Mouse (Mus musculus): ENCODE measurements around the gene Tifab.

The Tifab gene

DNA sequence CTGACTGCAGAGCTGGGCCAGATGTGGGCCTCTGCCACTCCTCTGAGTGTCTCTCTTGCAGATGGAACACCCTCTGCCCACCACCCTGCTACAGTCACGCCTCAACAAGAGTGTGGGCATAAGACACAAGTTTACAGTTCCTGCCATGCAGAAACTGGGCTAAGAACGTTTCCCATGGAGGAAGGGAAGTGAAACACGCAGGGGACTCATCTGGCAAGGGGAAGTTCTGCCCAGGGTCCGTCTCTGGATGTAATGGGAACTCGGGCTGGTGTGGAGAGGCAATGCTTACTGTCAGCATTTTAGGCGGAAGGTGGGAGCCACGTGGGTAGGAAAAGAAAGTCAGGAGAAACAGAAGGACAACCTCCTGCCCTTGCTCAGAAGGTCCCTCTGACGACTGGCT lies 2.7 kb upstream of the Tifab start:
- in situ Hi-C loops (cut with MboI; ENCODE audit: low sequenced_read_pairs) = no loop called here

DNA sequence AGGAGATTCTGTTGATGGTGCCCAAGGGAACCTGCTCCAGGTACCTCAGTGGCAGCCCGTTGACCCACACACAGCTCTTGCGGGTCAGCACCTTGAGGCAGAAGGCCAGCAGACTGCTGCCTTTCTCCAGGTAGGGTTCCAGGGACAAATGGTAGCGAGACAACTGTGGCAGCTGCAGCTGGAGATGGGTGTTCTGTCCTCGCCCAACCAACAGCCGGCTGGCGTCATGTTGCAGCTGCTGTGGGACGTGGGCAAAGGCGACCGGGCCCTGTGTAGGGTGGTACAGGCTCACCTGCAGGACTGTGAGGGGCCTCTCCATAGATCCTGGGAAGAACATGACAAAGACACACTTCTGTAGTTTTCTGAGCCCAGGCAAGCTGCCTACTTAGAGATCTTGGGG lies 2.4 kb downstream of the Tifab start:
- in situ Hi-C loops (cut with MboI; ENCODE audit: low sequenced_read_pairs) = no loop called here

DNA sequence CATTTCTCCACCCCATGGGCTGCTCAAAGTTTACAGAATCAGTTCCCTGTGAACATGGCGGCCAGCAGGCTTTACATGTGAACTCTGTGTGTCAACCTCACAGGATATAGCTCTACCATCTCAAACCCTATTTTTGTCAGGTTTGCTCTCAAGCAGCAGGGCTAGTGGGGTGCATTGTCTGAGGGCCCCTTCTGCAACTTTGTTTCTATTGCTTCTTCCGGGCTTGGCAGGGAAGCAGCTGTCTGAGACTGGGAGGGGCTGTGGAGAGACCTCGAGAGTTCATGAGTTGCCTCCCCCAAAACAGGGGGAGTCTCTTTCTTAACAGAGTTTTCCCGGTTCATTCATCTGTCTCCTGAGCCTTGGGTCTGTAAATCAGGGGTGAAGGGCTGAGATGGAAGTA lies 2.8 kb downstream of the Tifab start:
- in situ Hi-C loops (cut with MboI; ENCODE audit: low sequenced_read_pairs) = no loop called here

DNA sequence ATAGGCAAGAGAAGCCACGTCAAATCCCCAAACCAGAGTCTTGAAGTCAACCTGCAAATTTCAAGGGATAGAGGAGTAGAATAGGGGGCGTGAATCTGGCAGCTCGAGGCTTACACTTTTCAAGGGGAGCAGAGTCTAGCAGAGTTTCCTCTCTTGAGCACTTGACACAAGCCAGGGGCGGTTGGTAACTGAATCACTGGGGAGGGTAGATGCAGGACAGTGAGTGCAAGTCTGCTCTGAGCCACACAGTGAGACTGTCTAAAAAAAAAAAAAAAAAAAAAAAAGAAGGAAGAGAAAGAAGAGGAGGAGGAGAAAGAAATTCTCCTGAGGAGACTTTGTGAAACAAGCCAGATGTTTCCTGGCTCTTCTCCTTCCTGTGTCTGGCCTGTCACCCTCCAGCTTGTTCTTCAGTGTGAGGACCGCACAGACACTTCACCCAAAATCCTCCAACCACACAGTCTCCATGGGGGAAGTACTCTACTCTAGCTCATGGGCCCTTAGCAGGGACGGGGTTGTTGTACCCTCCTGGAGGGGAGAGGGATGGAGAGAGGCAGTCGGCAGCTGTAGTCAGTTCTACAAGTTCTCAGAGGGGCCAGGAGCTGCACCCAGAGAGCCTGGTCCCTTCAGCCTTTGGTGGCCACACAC lies 5.7 kb downstream of the Tifab start:
- in situ Hi-C loops (cut with MboI; ENCODE audit: low sequenced_read_pairs) = no loop called here

DNA sequence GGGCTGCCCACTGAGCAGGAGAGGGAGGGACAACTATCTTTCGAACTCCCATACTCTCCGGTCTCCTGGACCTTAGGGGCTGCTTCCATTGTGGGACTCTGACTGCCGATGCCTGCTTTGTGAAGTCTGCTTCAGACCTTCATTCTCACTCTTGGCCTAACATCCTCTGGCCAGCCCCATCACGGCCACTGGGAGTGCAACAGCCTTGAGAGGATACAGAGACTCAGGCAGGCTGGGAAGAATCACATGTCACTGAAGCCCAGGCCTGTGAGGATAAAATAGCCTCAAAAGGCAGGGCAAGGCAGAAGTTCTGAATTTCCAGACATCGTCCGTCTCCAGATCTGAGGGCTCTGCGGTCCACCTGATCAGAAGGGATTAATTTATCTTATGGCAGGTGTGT lies 6.6 kb downstream of the Tifab start:
- in situ Hi-C loops (cut with MboI; ENCODE audit: low sequenced_read_pairs) = no loop called here

DNA sequence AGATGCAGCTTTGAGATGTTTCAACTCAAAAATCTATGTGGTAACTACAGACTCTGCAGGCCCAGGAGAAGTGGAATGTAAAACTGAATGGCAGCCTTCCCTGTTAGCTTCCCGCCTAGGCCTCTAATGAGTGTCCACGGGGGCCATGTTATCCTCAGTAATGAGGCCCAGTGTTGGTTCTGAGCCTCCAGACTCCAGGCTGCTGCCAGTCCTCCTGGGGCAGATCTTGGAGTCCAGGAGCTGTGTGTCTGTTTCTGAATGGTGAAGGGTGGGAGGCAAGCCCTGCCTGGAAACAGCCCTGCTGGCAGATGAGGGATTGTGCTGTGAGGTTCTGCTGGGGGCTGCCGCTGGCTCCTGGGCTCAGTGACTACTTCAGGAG lies 10.3 kb downstream of the Tifab start:
- in situ Hi-C loops (cut with MboI; ENCODE audit: low sequenced_read_pairs) = no loop called here

DNA sequence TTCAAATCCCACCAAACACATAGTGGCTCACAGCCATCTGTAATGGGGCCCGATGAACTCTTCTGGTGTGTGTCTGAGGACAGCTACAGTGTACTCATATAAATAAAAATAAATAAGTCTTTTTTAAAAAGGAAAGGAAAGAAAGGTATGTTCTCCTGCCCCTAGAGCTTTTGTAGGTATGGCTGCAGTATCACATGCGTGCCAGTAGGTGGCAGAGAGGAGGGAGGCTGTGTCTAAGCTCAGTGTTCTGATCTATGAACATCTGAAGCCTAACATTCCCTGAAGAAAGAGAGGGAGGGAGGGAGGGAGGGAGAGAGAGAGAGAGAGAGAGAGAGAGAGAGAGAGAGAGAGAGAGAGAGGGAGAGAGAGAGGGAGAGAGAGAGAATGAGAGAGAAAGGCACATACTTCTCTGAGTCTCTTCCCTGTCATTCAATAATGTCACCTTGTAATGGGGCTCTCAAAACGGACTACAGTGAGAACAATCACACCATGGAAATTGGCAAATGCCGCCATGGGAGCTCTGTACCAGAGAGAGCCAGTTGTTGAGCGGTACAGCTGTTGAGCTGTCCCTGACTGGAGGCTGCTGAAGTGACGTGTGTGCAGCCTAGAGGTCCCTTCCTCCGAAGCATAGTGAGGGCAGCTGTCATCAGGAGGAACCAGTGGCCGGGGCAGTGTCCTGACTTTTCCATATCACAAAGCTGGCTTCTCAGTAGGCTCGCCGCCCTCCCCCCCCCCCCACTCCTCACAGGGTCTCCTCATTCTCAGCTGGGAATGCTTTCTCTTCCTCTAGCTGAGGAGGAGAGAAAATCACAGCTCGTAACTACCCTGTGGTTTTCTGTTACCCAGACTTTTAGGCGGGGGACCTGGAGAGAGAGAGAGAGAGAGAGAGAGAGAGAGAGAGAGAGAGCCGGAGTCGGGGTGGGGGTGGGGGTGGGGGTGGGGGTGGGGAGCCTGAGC lies 11.0 kb downstream of the Tifab start:
- in situ Hi-C loops (cut with MboI; ENCODE audit: low sequenced_read_pairs) = no loop called here

DNA sequence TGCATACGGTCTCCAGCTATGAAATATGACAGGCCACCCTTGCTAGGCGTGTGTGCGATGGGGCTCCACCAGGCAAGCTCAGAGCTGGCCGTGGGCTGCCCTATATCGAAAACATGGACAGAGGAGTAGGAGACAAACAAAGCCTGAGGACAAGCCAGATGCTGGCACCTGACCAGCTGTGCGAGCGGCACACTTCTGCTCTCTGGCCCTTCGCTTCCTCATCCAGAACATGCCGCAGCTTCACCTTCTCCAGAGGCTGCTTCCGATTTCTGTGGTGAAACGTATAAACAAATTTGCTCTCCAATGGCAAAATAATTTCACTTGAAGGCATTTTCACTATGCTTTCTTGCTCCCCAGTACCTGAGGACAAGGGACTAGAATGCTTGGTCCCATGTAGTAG lies 13.1 kb downstream of the Tifab start:
- in situ Hi-C loops (cut with MboI; ENCODE audit: low sequenced_read_pairs) = no loop called here

DNA sequence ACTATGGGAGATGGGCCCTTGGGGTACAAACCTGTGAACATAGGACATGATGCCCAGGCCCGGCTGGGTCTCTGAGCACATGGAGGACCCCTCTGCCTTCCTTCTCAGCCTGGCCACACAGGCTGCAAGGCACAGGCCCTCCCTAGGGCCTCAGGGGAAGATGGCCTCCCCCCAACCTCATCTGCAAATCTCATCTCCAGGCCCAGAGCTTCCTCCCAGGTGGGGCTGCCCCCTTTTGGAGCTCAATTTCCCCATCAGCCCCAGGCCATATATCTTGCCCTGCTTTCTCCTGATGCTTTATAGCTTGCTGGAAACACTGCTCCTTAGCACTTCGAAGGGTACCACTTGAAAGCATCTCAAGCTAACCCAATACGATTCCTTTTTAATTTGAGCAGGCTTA lies 14.3 kb downstream of the Tifab start:
- in situ Hi-C loops (cut with MboI; ENCODE audit: low sequenced_read_pairs) = no loop called here

DNA sequence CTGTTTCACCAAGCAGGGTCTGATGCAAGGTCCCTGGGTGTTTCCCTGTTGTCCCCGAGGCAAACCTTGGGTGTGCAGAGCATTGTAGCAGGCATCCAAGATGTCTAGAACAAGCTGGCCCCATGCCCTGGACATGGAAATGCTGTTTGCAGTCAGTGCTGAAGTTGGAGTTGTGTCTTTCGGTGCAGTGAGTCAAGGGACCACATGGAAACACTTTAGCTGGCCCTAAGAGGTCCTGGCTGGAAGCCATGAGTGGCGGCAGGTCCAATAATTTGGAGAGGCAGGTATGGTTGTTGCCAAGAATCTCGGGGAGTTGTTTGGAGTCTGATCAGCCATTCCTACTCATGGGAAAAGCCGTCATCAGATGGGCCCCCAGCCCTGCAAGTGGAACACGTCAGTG lies 14.9 kb downstream of the Tifab start:
- in situ Hi-C loops (cut with MboI; ENCODE audit: low sequenced_read_pairs) = no loop called here

DNA sequence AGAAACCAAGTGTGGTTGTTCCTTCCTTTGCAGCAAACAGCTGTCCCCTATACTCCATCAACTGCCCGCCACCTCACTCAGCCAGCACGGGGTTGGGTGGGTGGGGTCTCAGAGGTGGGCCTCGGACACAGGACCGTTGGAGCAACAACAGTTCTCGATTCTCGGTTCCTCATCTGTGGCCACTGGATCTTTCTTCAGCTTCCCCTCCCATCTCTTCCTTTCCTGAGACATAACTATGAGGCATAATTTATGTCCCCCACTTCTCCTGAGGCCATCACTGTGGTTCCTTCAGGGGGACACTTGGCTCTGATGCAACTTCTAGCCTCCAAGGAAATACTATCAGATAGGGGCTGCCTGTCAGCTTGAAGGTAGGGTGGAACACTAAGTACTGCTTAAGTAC lies 15.8 kb downstream of the Tifab start:
- in situ Hi-C loops (cut with MboI; ENCODE audit: low sequenced_read_pairs) = no loop called here

DNA sequence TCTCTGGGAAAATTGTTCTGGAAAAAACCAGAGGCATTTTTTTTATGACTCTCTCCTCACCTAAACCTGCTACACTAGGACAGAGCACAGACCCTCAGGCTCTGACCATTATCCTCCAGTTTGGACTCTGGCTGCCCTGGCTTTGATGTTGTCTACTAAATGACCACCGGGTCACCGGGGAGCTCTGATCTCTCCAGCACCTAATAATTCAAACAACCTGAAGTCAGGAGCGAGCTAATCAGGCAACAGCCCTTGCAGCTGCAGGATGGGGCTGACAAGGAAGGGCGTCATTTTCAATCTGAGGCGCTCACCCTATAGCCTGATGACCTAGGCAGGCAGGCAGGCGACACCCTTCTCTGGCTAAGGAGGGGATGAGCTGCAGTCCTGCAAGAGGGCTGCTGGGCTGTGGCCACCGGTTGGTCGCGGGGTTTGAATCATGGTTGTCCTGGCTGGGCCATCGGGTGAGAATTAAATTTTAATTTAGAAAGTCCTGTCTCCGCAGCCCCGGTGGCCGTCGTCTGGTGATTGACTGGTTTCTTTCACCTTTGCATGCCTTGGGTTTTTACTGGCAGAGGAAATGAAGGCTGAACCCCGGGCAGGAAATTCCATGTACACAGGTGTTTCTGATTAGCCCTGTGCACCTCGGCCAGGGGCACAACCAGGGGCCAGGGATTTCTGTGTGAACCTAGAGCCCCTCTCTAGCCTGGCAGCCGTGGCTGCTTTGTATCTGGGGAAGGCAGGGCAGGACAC lies 18.9 kb downstream of the Tifab start:
- in situ Hi-C loops (cut with MboI; ENCODE audit: low sequenced_read_pairs) = no loop called here

DNA sequence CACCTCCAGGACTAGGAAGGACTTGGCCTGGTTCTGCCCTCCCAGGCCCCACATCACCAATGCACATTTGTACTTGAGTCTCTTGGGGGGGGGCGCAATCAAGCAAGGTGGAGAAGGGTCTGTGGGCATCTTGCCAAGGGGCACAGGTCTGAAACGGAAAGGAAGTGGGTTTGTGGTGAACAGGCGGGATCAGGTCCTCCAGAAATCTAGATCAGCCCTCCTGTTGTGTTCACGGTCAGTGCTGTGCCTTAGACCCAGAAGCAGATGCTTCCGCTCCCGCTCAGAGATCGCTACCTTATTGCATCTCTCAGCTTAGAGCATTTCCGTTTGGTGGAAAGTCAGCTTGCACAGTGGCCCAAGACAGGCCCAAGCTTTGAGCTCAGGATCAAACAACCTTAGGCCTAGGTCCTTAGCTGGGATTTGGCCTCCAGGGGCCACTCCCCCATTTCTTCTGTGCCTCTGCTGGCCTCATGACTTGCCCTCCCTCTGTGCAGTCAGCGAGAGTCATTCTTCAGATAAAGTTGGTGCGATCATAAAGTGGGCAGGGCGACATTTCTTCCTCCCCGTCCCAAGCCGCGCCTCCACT lies 19.6 kb downstream of the Tifab start:
- in situ Hi-C loops (cut with MboI; ENCODE audit: low sequenced_read_pairs) = no loop called here

DNA sequence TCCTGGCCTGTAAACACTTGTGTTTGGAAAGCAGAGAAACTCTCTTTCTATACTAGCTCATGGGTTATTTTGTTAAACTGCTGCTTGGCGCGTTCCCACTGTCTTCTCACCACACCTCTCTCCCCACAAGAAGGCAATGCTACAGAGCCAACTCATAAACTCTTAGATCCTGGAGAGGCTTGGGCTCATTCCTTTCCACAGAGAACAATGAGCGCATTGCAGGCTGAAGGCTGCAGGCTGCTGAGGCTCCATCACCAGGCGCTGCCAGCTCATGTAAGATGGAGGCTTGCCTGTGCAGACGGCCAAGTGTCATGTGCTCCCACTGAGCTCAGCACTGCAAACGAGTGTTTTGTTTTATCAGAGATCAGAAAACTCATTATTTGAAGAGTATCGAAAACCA lies 23.0 kb downstream of the Tifab start:
- in situ Hi-C loops (cut with MboI; ENCODE audit: low sequenced_read_pairs) = no loop called here

DNA sequence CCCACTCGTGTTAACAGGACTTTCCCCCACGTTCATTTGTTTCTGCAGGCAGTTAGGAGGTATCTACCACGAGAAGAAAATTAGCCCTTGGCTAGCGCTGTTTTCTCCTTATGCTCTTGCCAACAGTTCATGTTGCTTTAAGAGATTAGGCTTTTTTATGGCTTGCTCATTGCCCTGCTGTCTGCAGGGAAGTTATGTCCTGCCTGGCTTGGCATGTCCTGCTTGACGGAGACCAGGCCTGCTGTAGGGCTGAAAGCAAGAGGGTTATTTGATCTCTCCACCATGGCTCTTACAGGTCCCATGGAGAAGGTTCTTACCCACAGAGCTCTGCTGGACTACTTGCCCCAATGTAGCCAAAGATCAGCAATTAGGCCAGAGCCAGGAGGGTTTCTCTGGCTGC lies 23.6 kb downstream of the Tifab start:
- in situ Hi-C loops (cut with MboI; ENCODE audit: low sequenced_read_pairs) = no loop called here

DNA sequence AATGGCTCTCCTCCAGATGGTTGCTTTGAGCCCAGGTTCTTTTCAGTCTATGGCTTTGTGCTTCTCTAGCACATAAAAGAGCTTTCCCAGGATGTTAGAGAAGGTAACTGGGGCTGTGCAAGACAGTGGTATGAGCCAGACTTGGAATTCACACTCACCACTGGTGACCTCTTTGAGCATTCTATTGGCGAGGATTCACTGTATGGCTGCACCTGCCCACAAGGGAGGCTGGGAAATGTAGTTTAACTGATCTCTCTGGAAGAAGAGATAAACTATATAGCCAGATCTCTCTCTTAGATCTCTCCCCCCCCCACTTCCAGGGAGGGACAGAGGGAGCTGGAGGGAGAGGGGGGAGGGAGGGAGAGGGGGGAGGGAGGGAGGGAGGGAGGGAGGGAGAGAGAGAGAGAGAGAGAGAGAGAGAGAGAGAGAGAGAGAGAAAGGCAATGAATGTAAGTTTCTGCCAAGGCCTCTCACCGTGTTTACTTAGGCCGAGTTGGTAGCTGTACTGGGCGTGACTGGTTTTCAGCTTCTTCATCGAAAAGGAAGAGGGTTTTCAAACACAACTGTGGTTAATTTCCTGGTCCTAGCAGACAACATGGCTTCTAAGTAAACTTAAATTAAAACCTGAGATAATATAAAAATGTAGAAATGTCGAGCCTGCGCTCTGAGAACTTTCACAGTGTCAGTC lies 25.8 kb downstream of the Tifab start:
- in situ Hi-C loops (cut with MboI; ENCODE audit: low sequenced_read_pairs) = no loop called here

DNA sequence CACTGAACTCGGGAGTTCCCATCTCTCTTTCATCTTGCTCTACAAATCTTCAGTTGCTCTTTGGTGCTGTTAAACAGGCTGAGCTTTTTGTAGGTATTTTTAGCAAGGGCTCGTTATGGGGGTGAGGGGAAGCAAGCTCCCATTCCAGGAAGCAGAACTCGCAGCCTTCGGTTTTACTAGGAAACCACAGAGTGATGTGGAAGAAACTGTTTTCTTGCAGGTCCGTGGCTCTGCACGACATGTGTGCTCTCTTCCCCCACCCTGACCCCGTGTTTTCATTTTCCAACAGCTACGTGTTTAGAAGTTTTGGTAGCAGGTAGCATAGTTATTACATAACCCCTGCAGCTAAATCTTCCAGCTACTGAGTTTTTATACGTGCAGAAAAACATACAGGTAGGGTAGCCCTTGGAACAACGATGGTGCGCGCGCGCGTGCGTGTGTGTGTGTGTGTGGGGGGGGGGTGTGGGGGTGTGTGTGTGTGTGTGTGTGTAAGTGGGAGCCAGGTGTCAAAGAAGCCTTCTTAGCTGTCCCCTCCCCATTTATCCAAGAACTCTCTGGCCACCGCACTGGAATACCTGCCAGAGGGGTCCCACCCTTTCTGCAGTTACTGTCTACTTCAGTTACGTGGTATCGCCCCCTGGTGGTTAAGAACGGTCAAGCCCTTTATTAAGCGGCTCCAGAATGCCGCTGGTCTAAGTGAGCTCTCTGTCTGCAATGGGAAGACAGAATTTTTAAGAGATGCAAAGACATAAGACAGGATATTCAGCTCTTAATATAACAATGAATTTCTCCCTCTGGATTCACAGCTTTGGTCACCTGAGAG lies 27.1 kb downstream of the Tifab start:
- in situ Hi-C loops (cut with MboI; ENCODE audit: low sequenced_read_pairs) = no loop called here

DNA sequence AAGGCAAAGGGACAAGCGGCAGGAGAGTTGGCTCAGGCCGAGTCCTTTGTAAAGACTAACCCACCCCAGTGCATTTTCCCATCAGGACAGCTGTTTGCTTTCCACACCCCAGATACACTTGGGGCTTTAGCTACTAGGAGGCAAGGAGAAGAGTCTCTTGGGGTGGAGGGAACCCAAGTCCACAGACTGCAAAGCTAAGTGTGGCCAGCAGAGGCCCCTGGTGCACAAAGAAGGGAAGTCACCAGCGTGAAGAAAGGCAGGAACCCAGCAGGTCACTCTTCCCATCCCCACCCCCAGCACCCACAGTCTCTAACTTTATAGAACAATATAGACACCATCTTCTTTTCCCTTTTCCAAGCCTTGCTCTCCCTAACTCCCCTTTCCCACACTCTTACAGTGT lies 33.2 kb downstream of the Tifab start:
- in situ Hi-C loops (cut with MboI; ENCODE audit: low sequenced_read_pairs) = no loop called here

DNA sequence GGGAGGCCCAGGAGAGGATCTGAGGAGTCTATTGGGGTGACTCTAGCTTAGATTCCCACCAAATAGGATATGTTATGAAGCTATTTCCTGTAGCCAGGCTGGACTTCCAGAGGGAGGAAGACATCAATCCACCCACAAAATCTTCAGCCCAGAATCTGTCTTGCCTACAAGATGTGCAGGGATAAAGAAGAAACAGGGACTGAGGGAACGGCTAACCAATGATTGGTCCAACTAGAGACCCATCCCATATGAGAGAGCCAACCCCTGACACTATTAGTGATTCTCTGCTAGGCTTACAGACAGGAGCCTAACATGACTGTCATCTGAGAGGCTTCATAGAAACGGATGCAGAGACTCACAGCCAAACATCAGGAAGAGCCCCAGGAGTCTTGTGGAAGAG lies 34.7 kb downstream of the Tifab start:
- in situ Hi-C loops (cut with MboI; ENCODE audit: low sequenced_read_pairs) = no loop called here

DNA sequence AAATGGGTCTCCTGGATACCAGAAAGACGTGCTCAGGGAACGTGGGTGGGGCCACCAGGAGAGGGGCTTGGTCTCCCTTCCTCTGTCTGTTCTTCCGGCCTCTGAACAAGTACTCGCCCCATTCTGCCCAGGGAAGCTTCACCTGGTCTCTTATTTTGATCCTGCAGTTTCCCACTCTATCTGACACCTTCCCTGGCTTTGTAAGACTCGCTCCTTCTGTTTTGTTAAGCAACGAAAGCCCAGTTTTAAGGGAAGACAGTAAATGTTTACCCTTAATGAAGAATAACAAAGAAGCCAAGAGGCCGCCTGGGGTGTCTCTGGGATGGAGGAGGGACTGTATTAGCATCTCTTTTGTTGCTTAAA lies 35.6 kb downstream of the Tifab start:
- in situ Hi-C loops (cut with MboI; ENCODE audit: low sequenced_read_pairs) = no loop called here

Measured in CH12F3 (cell line).